Mouse (Mus musculus) embryo, embryonic 9.5 days (tissue): ENCODE results near the gene Prepl.

Source experiments
- DNase-seq: peaks from one replicate; pipeline ENCODE4 v3.0.0-alpha.2; 2017; ENCODE audit errors: extremely low spot score

Prepl gene

DNA sequence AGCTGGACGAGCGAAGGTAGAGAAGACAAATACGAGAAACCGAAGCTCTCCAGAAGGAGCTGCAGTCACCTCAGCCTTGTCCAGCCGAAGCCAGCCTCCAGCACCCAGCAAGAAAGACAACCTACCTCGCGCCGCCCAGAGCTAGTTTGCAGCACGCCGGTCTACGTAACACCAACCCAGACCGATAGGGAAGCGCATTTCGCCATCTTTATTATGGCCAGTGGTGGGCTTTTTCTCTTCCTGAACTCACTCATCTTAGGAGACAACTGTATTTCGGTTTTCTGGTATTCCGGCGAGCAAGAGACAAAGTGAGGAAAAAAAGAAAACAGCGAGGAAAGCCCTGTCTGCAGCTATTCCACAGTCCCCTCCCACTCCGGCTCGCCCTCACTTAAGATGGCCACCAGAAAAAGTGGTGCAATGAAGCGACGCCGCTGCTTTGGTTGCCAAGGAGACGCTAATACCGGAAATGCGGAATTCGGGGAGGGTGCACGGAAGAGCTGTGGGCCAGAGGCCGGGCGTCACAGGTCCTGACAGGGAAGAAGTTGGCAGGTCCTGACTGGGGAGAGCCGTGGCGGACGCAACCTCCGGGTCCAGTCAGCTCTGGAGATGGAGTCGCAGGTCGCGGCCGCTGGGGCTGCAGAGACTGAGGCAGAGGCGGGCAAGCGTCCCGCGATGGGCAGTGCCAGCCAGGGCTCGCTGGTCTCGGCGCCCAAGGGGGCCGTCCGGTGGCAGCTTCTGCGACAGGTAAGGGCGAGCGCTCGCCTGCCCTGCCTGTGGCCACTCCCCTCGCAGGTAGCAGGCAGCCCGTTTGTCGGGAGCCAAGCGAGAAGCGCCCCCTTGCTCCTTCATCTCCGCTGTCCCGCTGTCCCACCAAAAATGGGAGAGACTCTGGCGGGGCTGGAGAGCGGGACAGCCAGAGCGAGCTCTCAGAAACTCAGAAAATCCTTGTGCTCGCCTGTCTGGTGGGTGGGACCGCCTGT is at the start of gene Prepl, which contains the start of gene Camkmt:
TSS of gene Prepl (minus strand) at position 122 of the 980 bp plus-strand sequence.
TSS of gene Camkmt (plus strand) at position 433 of the 980 bp plus-strand sequence.
- peak; percentile 96 for DNase-seq

DNA sequence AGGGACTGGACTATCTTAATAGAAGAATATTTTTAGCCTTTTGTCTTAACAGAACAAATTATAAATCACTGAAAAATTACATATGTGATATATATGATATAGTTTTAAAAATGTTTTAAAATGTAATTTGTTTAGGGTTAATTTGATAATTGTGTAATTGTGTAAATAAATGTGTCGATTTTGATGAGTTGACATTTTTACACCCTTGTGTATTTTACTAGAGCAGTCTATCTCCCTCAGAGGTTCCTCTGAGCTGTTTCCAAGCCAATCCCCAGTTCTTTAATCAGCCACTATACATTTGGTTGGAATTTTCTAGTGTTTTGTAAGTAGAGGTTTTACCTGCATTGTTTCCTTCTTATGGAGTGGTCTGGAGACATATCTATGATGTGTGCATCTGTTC is 48.4 kb upstream of the Prepl start:
- no peak for DNase-seq

DNA sequence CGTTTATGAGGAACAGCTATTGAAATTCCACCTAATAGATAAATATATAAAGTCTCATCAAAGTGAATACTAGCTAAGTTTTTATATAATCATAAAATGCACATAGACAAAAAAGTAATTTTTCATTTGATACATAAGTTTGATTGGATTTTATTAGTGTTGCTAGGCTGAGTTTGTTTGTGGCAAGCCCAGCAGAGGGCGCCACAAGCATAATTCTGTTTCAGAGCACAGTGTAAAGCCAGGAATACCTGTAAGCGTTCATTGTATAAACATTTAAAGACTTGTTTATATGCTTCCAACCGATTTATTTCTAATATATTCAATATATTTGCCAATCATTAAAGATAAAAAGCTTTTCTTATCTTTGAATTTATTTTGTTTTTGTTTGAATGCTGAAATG is 26.6 kb upstream of the Prepl start:
- peak; percentile 29 for DNase-seq

DNA sequence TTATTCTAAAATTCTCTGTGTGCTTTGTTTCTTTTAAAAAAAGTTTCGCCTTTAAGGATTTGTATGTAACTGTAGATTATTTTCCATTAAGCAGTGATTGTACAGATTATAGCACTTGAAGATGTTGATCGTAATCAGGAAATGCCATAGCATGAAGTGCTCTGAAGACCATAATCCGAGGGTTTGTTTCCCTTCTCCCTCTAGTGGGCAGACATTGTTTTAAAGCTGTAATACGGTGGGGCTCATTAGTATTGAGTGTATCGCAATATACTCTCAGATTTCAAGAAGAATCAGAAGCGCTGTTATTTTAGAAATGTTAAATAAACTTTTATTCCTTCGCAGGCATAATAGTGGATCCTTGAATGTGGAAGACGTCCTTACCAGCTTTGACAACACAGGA is 23.4 kb upstream of the Prepl start:
- DNase-seq, result no peak

DNA sequence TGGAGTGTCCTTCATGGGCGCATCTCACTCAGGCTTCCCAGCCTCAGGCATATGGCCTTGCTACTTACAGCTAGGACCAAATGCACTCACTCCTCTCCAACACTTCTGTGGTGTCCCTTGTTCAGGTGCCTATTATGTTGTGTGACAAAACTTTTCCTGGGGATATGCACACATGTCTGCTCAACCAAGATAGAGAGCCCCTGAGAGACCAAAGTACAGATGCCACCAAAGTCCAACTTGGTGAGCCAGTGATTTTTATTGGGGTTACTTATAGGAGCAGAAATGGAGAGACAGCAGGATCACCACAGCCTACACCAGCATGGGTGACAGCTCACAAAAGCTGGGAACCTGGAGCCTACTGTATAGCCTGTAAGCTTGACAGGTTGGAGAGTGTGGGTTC is 20.6 kb upstream of the Prepl start:
- DNase-seq, result no peak

DNA sequence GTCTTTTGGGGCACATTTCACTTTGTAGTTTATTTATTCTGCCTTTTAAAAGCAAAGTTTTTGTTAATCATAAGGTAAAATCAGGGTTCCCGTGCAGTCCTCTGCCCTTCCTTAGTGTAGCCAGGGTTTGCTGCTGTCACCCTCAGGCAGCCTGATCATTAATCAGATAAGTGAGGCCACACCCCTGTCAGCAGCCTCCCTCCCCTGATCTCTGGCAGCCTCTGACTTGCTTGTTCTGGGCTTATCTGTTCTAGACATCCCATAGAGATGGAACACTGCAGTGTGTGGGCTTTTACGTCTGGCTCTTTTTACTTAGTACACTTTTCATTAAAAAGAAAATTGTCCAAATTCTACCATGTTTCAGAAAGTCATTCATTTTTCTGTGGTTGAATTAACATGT is 13.3 kb upstream of the Prepl start:
- no peak for DNase-seq

DNA sequence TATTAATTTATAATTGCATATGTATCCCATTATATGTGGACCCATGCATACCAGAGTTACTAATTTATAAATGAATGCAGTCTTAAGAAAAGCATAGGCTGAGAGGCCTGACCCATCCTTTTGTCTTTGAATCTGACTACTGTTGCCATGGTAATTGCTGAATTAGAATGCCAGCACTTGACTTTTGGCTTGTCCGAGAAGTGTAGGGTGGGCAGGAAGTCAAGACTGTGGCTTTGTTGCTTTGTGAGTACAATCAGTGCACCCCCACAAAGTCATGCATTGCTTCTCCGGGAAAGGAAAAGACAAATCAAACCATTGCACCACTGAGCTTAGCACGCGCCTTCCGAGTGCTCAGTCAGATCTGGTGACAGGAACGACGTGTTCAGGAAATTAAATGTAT is 11.7 kb upstream of the Prepl start:
- DNase-seq, result no peak

DNA sequence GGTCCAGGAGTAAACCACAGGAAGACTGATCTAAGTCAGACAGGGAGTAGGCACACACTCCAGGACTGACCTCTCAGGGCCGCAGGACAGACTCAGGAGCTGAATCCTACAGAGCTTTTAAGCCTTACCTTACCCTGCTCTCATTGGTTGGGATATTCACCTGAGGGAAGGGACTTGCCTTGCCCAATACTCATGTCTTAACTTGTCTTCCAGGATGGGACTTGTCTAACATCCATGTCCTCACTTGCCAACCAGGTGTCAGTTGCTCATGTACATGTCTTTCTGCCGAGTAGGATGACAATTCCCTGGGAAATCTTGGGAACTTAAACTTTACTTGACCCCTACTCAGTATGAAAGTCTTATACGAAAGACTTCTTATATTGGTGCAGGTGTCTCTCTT is 10.2 kb upstream of the Prepl start:
- DNase-seq, result no peak

DNA sequence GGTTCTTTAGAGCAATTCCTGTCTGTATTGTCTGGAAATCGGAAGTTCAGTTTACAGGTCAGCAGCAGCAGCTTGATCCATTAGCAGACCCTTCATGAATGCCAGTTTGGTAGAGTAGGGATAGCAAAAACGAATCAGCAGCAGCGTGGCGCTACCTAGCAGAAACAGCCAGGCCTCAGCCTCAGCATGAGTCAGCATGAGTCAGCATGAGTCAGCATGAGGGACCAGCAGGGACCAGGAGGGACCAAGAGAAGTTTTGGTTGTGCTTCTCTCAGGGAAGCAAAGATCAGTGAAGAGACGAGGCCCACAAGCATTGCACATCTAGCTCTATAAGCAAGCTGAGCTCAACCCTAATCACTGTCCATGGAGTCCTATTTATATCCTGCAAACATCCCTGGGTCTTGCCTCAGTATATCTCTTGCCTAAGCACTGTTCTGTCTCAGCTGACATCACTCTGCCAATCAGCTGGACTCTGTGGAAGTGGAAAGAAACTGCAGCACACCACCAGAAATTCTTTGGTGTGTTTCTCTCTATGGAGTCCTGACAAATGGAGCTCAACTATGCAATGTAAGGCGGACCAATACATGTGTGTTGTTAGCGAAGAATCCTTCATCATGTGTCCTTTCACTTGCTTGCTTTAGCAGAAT is 8.8 kb upstream of the Prepl start:
- no peak for DNase-seq

DNA sequence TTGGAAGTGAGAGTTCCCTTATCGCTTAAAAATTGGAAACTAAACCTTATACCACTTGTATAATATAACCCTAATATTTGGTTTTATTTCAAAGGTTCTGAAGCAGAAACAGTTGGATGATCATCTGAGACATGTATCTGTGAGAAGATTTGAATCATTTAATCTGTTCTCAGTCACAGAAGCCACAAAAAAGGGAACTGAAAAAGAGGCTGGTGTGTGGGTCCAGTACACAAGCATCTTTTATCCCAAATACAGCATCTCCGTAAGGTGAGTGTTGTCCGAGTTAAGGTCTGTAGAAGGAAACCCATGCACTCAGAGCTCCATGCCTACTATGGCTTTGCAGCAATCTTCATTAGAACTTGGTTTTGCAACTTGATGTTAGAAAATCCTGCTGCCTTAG is 6.4 kb upstream of the Prepl start:
- no peak for DNase-seq

DNA sequence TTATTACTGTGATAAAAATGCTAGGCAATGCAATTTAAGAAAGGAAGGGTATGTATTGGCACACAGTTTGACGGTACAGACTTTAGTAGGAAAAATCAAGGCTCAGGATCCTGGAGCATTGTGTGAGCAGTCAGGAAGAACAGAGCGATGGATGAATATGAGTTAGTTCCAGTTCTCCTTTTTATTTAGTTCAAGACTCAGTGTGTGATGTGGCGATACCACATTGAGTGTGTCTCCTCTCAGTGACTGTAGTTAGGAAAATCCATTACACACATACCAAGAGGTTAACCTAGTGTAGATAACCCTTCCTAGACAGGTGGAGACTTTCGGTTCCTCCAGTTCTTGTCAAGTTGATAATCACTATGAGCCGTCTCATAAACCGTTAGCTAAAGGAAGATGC is 1.7 kb upstream of the Prepl start:
- DNase-seq, result no peak

DNA sequence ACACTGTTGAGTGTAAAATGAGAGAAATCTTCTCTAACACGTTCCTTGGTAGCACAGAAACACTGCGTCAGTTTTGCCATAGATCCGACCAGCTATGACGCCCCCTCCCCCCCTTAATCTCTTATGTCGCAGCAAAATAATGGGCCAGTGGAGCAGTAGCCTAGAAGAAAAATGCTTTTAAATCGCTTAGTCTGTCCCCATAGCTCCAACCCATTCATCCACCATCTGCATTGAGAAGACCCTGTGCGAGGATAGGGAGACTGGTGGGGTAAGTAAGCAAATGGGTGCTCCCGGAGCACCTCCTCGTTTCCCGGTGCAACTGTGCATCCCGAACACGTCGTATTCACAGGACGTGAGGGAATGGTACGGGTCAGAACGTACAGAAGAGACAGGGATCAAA is 420 bp downstream of the Prepl start:
- DNase-seq, result no peak

DNA sequence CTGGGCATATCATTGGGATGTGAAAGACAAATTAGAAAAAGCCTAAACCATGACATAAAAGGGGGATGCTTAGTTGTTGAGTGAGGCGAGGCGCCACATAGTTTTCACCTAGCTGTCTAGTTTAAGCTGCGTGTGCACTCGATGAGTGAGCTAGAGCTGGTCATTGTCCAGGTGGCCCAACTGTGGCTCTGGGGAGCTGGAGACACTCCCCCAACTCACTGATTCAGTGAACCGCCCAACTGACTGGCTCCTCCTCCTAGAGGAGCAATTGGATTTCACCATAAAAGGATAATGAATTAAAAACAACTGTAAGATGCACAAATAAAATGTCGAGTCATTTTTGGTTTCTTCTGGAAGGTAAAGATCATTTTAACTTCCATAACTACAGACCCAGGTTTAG is 1.0 kb downstream of the Prepl start:
- no peak for DNase-seq

DNA sequence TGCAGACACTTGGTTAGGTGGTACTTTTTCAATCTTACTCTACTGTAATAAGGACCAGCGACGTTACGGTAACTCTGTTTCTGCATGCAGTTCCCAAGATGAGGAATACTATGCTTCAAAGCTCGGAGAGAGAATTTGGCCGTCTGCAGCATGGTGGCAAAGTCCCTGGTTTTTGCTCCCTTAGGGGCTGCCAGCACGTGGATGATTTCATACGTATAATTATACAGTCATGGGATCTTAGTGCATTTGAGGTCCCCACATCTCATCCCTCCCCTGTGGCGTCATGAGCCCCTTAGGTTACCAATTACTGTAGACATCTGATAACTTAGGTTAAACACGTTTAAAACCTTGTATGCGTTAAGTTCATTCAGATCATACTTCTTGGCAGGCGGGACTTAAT is 1.6 kb downstream of the Prepl start:
- DNase-seq, result no peak

DNA sequence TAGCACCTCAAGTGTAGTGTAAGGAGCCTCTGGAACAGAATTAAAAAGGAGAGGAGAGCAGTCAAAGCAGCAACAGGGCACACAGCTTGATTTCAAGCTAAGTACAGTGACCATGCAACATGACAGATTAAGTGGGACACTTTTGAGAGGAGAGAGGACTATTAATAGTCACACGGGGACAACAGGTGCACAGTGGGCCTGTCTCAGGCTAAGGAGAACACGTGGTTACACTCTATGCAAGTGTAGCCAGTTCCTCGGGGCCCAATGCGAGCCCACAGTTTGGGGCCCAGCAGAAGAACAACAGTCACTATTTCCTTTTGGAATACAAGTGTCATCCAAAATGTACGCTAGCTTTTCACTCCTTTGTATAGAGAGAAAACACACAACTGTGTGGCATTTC is 2.5 kb downstream of the Prepl start:
- no peak for DNase-seq

DNA sequence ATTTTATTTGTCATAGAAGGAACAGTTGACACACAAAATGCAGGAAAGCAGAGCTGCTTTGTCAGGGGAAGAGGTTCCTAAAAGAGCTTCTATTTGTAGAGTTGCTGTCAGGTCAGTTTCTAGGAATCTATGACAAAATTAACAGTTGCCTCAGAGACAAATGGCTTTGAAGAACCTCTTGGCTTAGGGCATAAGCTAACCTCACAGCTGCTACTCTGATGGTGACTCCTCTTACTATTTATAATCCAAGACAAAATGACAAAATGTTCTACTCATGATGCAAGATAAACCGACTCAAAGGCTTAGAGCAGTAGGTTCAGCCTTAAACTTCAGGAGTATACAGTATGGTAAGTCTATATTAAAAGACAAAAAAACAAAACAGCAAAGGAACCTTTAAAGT is 3.5 kb downstream of the Prepl start:
- DNase-seq, result no peak

DNA sequence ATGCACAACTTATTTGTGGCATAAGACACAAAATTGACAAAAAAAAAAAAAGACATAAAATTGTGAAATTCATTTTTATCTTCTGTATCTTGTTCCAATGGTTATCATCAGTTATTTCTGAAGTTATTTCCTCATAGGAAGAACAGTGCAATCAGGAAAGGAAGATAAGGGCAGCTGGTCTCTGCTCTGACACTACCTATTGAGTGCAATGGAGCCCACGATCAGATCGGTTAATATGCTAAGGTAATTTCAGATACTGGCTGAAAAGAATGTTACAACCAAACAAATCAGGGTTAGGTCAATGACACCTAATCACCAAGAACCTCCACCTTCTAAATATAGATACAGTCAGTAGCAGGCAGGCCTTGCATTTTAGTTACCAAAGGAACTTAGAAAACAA is 4.7 kb downstream of the Prepl start:
- DNase-seq, result no peak

DNA sequence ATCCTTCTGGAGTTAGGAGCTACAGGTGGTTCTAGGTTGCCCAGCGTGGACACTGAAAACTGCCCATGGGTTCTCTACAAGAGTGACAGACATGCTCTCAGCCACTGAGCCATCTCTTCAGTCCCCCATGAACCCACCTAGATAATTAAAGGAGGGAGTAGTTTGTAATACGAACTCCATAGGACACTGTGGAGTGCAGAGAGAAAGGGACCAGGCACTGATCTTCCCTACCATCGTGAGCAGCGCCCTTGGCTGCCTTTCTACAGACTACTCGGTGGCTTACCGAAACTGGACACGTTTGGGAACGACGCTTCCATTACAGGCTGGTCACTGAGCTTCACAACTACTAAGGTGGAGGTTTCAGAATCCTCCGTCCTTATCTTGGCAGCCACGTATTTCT is 9.3 kb downstream of the Prepl start:
- DNase-seq, result no peak

DNA sequence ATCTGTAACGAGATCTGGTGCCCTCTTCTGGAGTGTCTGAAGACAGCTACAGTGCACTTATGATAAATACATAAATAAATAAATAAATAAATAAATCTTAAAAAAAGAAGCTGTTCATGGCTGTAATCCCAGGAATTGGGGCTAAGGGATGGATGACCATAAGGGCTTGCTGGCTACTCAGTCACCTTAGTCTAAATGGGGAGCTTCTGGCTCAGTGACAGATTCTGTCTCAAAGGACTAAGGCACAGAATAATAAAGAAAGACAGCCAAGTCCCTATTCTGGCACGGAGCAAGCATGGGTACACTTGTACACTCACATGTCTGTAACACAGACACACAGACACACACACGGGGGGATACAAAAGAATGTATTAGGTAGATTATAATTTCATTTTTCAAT is 10.8 kb downstream of the Prepl start:
- no peak for DNase-seq

DNA sequence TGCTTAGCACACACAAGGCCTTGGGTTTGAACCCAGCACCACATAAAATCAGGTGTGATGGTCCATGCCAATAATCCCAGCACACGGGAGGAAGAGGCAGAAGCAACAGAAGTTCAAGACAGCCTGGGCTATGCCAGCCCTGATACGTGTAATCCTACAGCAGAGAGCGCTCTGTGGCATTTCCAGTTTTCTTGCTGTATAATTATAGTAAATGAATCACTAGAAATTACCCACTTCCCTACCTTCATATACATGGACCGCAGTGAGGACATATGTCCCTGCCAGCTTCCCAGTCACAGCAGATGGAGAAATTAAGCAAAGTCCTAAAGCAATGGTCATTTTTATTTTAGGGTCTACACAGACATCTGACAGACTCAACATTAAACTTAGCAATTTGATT is 16.0 kb downstream of the Prepl start:
- no peak for DNase-seq

DNA sequence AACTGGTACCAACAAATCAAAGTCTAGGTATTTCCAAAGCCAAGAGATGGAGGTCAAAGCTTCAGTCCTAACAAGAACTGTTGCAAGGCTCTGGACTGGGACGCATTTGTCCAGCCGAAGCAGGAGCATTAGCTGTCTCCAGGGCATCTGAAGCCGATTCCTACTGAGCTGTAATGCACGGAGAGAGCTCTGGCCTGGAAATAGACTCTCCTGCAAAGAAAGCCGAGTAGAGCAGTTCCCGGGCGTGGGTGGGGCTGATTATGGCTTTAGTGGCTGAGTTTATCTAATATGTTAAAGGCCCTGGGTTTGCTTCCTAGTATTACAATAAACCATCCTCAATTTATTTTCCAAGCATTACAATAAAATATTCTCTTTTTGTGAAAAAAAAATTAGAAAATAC is 16.8 kb downstream of the Prepl start:
- DNase-seq, result no peak

DNA sequence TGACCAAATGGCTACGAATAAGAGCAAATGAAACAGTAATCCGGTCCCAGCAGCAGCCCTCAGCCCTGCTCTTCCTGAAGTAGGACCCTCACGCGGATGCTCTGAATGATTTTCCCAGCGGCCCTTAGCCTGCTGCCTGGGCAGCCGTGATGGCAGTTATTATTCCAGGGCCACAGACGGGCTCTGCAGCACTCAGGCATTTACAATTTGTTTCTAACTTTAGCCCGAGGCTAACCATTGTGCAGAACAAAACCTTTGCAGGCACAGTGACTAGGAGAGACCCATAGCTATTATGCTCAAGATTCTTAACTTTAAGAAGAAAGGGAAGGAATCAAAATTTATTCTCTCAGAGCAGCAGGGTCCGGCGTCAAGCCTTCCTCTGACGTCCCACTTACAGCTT is 17.7 kb downstream of the Prepl start:
- no peak for DNase-seq

DNA sequence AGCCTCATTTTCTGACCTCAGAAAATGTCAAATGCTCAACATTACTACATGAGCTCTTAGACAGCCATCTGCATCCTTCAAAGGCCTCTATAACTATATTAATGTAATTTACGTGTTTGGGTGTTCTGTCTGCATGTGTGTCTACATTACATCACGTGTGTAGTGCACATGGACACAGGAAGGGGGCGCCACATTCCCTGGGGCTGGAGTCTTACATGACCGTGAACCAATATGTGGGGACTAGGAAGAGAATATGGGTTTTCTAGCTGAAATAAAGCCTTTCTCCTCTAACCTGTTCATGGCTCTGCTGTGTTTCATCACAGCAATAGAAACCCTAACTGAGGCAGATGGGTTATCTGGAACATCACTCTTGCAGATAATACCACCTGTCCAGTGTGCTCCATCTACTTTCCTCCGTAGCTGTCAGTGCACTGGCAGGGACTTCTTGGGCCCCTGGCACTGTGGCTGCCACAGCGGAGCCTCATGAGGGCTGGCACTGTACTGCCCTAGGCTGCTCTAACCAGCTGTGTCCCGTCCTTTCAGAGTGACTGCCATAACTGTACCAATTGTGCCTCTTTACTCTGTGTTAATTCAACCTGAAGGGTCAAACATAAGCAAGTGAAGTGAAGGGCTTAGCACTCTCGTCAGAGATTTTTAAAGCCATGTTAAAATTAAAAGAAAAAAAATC is 18.8 kb downstream of the Prepl start:
- DNase-seq, result no peak
